Mouse (Mus musculus) layer of hippocampus, adult 2 months (tissue): ENCODE data around the gene Ntn3. TPM values are rescaled to one million over a fixed set of nuclear protein-coding genes. Genes with fewer than 3 reads are reported as not detected.
A peak's percentile ranks its signal among the peaks of the same experiment; 100 is the strongest.

Experiments used
- DNase-seq, 2 experiments: peaks; one replicate each; pipeline ENCODE4 v3.0.0; 2022; ENCODE audit warnings: low spot score in 2 of 2
- H3K27ac ChIP-seq: fragments of 200-600 bp; 2 replicates; pipeline ENCODE4 v1.8.1; 2022
- H3K4me3 ChIP-seq: fragments of 200-600 bp; 2 replicates; pipeline ENCODE4 v1.8.1; 2022; ENCODE audit warnings: mild to moderate bottlenecking
- CTCF ChIP-seq: fragments of 200-600 bp; conservative IDR thresholded peaks from 2 replicates; pipeline ENCODE4 v1.8.1; 2022; ENCODE audit warnings: antibody characterized with exemption, mild to moderate bottlenecking, moderate library complexity
- total RNA-seq, 2 experiments: library from RNA; stranded (reverse); gene quantifications; 2 replicates each; pipeline ENCODE4 v1.2.3; 2021

Ntn3 gene
- total RNA-seq, 2 experiments from 2014 or later: 9.1 to 9.9 TPM

GRCm38 (mm10) chr17:24224741-24225140 is 15.4 kb upstream of the Ntn3 start:
- H3K27ac ChIP-seq: no peak overlapping the region
- DNase-seq: no peak
- no peak for TF ChIP-seq CTCF
- no peak overlapping the region for H3K4me3 ChIP-seq

GRCm38 (mm10) chr17:24223513-24223912 is 14.2 kb upstream of the Ntn3 start:
- no peak overlapping the region for H3K4me3 ChIP-seq
- no peak for TF ChIP-seq CTCF
- DNase-seq: no peak
- no peak overlapping the region for H3K27ac ChIP-seq

- no peak for DNase-seq
- no peak for TF ChIP-seq CTCF
- Histone ChIP-seq H3K4me3 (no peak overlapping the region), H3K27ac (no peak overlapping the region)
Measured at GRCm38 (mm10) chr17:24222653-24223052, 13.3 kb upstream of the Ntn3 start.

GRCm38 (mm10) chr17:24220435-24221411 is 11.4 kb upstream of the Ntn3 start, which contains the start of gene Tedc2:
Gene Tedc2 (minus strand): TSS chr17:24220851.
- no peak for TF ChIP-seq CTCF
- Histone ChIP-seq H3K4me3 (peak within 1 kb of the TSS; percentile 73), H3K27ac (peak within 1 kb of the TSS; percentile 81)
- peak; percentile 89 to 96 for DNase-seq

GRCm38 (mm10) chr17:24216836-24217235 is 7.5 kb upstream of the Ntn3 start:
- Histone ChIP-seq H3K4me3 (no peak overlapping the region), H3K27ac (no peak overlapping the region)
- no peak for TF ChIP-seq CTCF
- no peak for DNase-seq

- no peak for TF ChIP-seq CTCF
- Histone ChIP-seq H3K27ac (peak overlapping the region; percentile 97; the same call in 1 of the 2 replicates), H3K4me3 (no peak overlapping the region)
- no peak for DNase-seq
Measured at GRCm38 (mm10) chr17:24213186-24213585, 3.9 kb upstream of the Ntn3 start.

- peak; percentile 62 for TF ChIP-seq CTCF
- Histone ChIP-seq H3K27ac (peak overlapping the region; percentile 97), H3K4me3 (peak overlapping the region; percentile 75)
- DNase-seq: no peak
Measured at GRCm38 (mm10) chr17:24212441-24213018, 3.2 kb upstream of the Ntn3 start.

GRCm38 (mm10) chr17:24211631-24212440 is 2.5 kb upstream of the Ntn3 start:
- Histone ChIP-seq H3K4me3 (peak overlapping the region; percentile 75), H3K27ac (peak overlapping the region; percentile 97)
- peak; percentile 91 to 92 for DNase-seq
- no peak for TF ChIP-seq CTCF

GRCm38 (mm10) chr17:24210591-24210990 is 1.3 kb upstream of the Ntn3 start:
- Histone ChIP-seq H3K27ac (peak overlapping the region; percentile 97), H3K4me3 (no peak overlapping the region)
- no peak for DNase-seq
- no peak for TF ChIP-seq CTCF

- no peak for DNase-seq
- no peak for TF ChIP-seq CTCF
- Histone ChIP-seq H3K4me3 (no peak overlapping the region), H3K27ac (peak overlapping the region; percentile 97)
Measured at GRCm38 (mm10) chr17:24209916-24210240, 547 bp upstream of the Ntn3 start.

GRCm38 (mm10) chr17:24208641-24209042 is 689 bp downstream of the Ntn3 start:
- TF ChIP-seq CTCF: no peak
- Histone ChIP-seq H3K4me3 (peak overlapping the region; percentile 50), H3K27ac (peak overlapping the region; percentile 97)
- DNase-seq: no peak

- peak overlapping the region; percentile 97 for H3K27ac ChIP-seq
- TF ChIP-seq CTCF: no peak
- H3K4me3 ChIP-seq: peak overlapping the region; percentile 50
- DNase-seq: peak in 1 of 2 experiments; percentile 9
Measured at GRCm38 (mm10) chr17:24207768-24208640, 1.3 kb downstream of the Ntn3 start.
